Mouse (Mus musculus): ENCODE results near the gene Tppp2. TPM values are rescaled to one million over a fixed set of nuclear protein-coding genes. Genes with fewer than 3 reads are reported as not detected.

Tppp2 gene
- polyA plus RNA-seq, 2 experiments from 2014 or later, result not detected

DNA sequence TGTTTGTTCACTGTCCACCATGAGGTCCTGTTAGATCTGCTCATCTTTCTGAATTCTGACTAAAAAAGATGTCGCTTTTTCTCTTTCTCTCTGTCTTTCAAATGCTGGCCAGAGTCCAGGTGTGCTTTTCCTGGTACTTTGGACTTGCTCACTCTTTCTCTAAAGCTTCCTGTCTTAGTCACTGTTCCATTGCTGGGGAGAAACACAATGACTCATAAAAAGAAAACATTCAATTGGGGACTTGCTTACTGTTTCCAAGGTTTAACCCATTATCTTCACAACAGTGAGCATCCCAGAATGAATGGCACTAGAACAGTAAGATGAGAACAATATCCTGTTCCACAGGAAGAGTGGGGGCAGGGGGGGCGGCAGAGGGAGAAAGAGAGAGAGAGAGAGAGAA is 42.1 kb downstream of the Tppp2 start:
- no peak for ATAC-seq

DNA sequence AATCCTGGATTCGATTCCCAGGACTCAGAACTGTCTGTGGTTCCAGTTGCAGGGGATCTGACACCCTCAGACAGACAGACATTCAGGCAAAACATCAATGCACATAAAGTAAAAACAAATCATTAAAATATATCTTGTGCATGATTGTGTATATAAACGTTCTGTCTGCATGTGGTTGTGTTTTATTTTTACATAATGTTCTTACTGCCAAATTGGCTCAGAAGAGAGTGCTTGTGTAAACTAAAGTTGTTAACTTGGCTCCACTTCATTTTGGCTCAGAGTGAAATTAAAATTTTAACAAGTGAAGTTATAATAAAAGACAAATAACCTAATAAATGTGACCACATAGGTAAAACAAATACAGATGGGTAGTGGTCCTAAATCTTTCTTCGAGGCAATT is 49.2 kb downstream of the Tppp2 start:
- ATAC-seq, result no peak

Other genes with a start within 250 kb of the Tppp2 start
- gene Gm17079, start 223.0 kb upstream of the Tppp2 start, polyA plus RNA-seq (2017; shearing (Covaris generic)), result not detected
- not detected for gene Gm5800, start 201.2 kb upstream of the Tppp2 start, polyA plus RNA-seq (2017; shearing (Covaris generic))
- gene Ang4, start 144.8 kb upstream of the Tppp2 start, polyA plus RNA-seq (2017; shearing (Covaris generic)), result not detected
- not detected for gene AY358078, start 118.4 kb upstream of the Tppp2 start, polyA plus RNA-seq (2017; shearing (Covaris generic))
- not detected for gene Ear6, start 64.7 kb upstream of the Tppp2 start, polyA plus RNA-seq (2017; shearing (Covaris generic))
- gene Mettl17, start 33.6 kb upstream of the Tppp2 start, polyA plus RNA-seq (2017; shearing (Covaris generic)), result 10 to 100 TPM; 55.1 to 85.6 TPM
- under 1 TPM; 0.39 to 0.71 TPM for gene Slc39a2, start 25.5 kb upstream of the Tppp2 start, polyA plus RNA-seq (2017; shearing (Covaris generic))
- gene Ndrg2, start 4.3 kb upstream of the Tppp2 start, polyA plus RNA-seq (2017; shearing (Covaris generic)), result 10 to 100 TPM; 25.0 to 38.1 TPM
- gene Rnase13, start 4.3 kb downstream of the Tppp2 start, polyA plus RNA-seq (2017; shearing (Covaris generic)), result not detected
- under 1 TPM in 1 of 2 experiments, not detected in 1; 0.70 TPM for gene Arhgef40, start 66.3 kb downstream of the Tppp2 start, polyA plus RNA-seq (2017; shearing (Covaris generic))
- under 1 TPM in 1 of 2 experiments, not detected in 1; 0.63 TPM for gene Tmem253, start 97.2 kb downstream of the Tppp2 start, polyA plus RNA-seq (2017; shearing (Covaris generic))
- gene Zfp219, start 102.3 kb downstream of the Tppp2 start, polyA plus RNA-seq (2017; shearing (Covaris generic)), result 1 to 10 TPM; 1.6 to 2.3 TPM
- not detected for gene Olfr221, start 124.0 kb downstream of the Tppp2 start, polyA plus RNA-seq (2017; shearing (Covaris generic))
- 100 to 1,000 TPM; 463 to 514 TPM for gene Hnrnpc, start 185.6 kb downstream of the Tppp2 start, polyA plus RNA-seq (2017; shearing (Covaris generic))
- 10 to 100 TPM; 78.7 to 78.9 TPM for gene Rpgrip1, start 192.3 kb downstream of the Tppp2 start, polyA plus RNA-seq (2017; shearing (Covaris generic))

All from CD4-positive, CD25-positive, alpha-beta regulatory T cell, adult 4 months (primary cell).